Mouse (Mus musculus) macrophage (primary cell): ENCODE results near the gene Slc19a1. TPM values are rescaled to one million over a fixed set of nuclear protein-coding genes. Genes with fewer than 3 reads are reported as not detected.

Source experiments
- H3K27ac ChIP-seq: fragments of 350-480 bp; formaldehyde crosslinking; 2 replicates; pipeline ENCODE4 v1.9.0; 2021
- H3K36me3 ChIP-seq: fragments of 350-480 bp; formaldehyde crosslinking; 2 replicates; pipeline ENCODE4 v1.9.0; 2021; ENCODE audit errors: inconsistent target
- H3K4me3 ChIP-seq: fragments of 350-480 bp; formaldehyde crosslinking; 2 replicates; pipeline ENCODE4 v1.9.0; 2021; ENCODE audit errors: inconsistent target
- H3K79me2 ChIP-seq: fragments of 350-480 bp; formaldehyde crosslinking; 2 replicates; pipeline ENCODE4 v1.9.0; 2021; ENCODE audit errors: inconsistent target
- WGBS: methylation state at CpG from one replicate; pipeline ENCODE4 v1.1.7; 2026; ENCODE audit warnings: inconsistent platforms; ENCODE audit not compliant: missing documents; 5-methylcytosine and 5-hydroxymethylcytosine counted together
- polyA plus RNA-seq: library from polyadenylated mRNA; stranded (reverse); fragments of 250-400 nt; gene quantifications from 3 replicates; pipeline ENCODE4 v1.2.4, GENCODE M21; 2018; ENCODE audit warnings: inconsistent platforms

Slc19a1 gene
- polyA plus RNA-seq, 1 experiment from 2014 or later, result 4.5 TPM

DNA sequence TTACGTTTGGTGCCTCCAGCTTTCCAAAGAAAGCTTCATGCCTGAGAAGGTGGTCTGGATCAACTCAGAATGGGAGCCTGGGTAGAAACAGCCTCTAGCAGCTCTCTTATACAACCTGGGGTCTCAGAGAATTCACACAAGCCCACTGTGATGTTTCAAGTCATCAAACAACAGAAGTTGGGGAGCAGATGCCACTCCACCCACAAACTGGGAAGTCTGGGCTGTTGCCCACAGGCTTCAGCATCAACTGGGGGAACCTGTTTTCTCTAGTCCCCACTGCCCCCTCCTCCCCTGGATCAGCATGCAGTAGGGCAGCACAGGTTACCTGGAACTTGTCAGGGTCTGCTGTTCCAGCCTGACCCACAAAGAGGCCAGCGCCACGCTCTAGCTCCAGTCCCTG is 63.6 kb downstream of the Slc19a1 start:
- Histone ChIP-seq H3K27ac (no peak overlapping the region), H3K36me3 (no peaks in the 10 kb centered on the region), H3K4me3 (no peak overlapping the region), H3K79me2 (no peaks in the 10 kb centered on the region)
- WGBS, result 93% methylated on average over 3 of the region's 3 CpGs

DNA sequence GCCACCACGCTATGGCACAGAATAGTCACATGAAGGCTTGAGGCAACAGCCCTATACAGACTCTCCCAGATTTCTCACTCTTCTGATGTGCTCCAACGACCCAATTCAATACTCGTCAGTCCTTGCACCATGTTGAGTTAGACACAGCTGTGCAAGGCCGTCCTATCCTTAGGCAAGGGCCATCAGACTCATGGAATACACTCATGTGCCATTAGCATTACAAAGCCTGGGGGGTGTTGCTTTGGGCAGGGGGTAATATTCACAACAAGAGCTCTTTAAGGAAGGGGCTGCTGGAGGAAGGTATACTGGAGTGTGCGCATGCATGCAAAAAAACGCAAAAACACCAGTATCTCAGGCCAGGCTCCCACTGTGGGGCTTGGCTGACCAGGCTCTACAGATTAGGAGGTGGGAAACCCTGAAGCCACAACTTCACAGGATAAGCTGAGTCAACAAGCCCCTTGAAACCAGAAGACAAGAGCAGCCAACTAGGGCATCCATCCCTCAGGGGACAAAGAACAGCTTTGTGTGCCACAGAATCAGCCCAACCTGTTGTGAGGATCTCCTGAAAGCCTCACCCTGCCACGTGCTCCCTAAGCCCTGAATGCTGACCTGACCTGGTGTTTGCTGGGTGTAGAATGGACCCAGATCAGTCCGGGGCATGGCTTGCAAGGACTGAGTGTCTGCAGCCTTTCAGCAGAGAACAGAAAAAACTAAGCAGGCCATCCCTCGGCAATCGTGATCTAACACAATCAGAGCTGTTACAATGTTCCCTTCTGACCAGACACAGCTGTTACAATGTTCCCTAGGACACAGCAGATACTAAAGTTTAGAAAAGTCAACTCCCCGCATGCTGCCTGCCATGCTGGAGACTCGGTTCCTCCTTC is 65.2 kb downstream of the Slc19a1 start:
- H3K27ac ChIP-seq, result no peak overlapping the region
- WGBS, result 90% methylated on average over 12 of the region's 12 CpGs
- no peaks in the 10 kb centered on the region for H3K79me2 ChIP-seq
- H3K4me3 ChIP-seq, result no peak overlapping the region
- no peaks in the 10 kb centered on the region for H3K36me3 ChIP-seq

DNA sequence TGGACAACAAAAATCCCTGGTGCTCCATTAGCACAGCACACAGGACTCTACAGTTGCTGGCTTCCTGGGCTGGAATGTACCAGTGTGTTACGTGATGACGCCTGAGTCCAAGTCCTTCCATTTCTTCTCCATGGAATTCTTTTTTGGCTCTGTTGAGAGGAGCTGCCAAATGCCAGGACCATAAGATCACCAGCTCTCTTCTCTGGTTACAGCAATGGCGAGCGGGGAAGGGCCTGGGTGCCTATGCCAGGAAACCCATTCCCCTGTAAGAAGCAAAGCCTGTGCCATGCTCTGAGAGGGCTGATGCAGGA is 65.8 kb downstream of the Slc19a1 start:
- Histone ChIP-seq H3K27ac (no peak overlapping the region), H3K4me3 (no peak overlapping the region), H3K79me2 (no peaks in the 10 kb centered on the region), H3K36me3 (no peaks in the 10 kb centered on the region)
- WGBS, result 89% methylated on average over 4 of the region's 4 CpGs

DNA sequence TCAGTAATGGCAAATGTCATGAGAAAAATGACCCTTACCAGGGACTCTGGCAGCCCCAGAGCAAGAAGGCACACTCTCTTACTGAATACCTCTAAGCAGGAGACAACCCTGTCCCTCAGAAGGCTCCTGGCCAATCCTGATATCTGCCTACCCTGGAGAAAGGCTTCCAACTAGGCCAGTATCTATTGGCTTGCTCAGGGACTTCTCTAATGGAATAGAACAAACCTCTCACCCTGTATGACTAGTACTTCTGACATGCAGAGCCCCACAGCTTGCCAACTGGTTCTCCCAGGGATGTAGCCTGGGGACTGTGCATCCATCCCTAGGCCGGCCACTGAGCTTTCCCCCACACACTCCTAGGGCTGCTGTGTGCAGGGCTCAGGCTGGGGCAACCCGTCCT is 66.6 kb downstream of the Slc19a1 start:
- no peak overlapping the region for H3K27ac ChIP-seq
- WGBS, result 100% methylated on average over 2 of the region's 2 CpGs
- H3K36me3 ChIP-seq, result no peaks in the 10 kb centered on the region
- H3K79me2 ChIP-seq, result no peaks in the 10 kb centered on the region
- H3K4me3 ChIP-seq, result no peak overlapping the region

DNA sequence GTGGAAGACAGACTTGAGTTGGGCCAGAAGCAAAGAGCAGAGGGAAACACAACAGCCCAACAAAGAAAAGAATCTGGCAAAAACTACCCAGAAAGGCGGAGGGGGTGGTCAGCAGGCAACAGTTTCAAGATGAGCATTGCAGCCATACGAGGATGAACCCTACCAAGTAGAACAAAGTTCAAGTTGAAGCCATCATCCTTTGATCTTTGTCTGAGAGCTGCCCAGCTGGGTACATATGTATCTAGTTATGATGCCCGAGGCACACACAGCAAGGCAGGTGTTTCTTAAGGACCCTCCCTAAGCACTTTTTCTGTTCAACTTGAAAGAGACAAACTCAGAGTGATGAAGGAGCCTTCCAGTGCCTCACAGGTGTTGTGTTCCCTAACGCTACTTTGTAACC is 67.7 kb downstream of the Slc19a1 start:
- Histone ChIP-seq H3K27ac (no peak overlapping the region), H3K79me2 (no peaks in the 10 kb centered on the region), H3K36me3 (no peaks in the 10 kb centered on the region), H3K4me3 (no peak overlapping the region)
- 97% methylated on average over 4 of the region's 4 CpGs for WGBS

DNA sequence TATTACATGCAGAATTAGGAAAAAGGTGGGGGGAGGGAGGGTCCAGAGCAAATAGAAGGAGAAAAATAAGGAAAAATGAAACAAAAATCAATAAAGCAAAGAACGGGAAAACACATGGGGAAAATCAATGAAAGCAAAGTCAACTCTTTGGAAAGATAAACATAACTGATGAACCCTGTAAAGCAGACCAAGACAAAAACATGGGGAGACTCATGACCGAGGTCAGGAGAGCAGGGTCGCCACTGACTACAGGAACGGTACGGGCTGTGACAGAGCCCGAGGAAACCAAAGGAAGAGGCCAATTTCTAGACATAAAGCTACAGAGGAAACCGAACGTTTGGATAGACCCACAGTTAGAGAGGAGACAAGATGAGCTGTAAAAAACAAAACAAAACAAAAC is 71.6 kb downstream of the Slc19a1 start:
- no peaks in the 10 kb centered on the region for H3K36me3 ChIP-seq
- H3K79me2 ChIP-seq, result no peaks in the 10 kb centered on the region
- 26% methylated on average over 6 of the region's 8 CpGs for WGBS
- no peak overlapping the region for H3K27ac ChIP-seq
- no peak overlapping the region for H3K4me3 ChIP-seq

DNA sequence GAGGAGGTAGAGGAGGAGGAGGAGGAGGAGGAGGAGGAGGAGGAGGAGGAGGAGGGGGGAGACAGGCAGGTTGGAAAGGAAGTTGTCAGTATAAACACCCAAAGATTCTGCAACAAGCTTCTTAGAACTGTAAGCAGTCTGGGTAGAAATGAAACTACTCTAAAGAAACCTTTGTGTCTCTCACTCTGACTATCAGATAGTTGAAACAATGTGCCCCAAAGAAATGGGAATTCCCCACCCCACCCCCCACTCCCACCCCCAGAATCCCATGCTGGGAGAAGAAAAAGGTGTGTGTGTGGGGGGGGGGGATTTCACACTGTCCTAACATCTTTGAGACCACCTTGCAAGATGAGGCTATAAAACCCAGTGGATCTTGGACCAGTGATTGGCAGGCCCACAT is 72.3 kb downstream of the Slc19a1 start:
- no peak overlapping the region for H3K27ac ChIP-seq

DNA sequence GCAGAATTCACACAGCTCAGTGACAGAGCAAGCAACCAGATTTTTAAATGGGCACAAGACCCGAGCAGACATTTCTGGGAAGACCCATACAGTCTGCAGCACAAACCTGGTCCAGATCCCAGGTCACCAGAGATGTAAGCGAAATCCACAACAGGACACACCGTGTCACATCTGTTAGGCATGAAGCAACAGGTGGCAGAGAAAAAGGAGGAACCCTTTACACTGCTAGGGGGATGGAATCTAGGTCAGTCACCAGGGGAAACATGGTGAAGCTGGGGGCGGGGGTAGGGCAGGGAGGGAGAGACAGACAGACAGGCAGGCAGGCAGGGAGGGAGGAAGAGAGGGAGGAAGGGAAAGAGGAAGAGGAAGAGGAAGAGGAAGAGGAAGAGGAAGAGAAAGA is 76.1 kb downstream of the Slc19a1 start:
- WGBS, result 76% methylated on average over 3 of the region's 4 CpGs
- Histone ChIP-seq H3K36me3 (no peaks in the 10 kb centered on the region), H3K4me3 (no peak overlapping the region), H3K27ac (no peak overlapping the region), H3K79me2 (no peaks in the 10 kb centered on the region)

More for the DNA sequence above, 72.3 kb downstream of the Slc19a1 start:
- Histone ChIP-seq H3K79me2 (no peaks in the 10 kb centered on the region), H3K4me3 (no peak overlapping the region), H3K36me3 (no peaks in the 10 kb centered on the region)

DNA sequence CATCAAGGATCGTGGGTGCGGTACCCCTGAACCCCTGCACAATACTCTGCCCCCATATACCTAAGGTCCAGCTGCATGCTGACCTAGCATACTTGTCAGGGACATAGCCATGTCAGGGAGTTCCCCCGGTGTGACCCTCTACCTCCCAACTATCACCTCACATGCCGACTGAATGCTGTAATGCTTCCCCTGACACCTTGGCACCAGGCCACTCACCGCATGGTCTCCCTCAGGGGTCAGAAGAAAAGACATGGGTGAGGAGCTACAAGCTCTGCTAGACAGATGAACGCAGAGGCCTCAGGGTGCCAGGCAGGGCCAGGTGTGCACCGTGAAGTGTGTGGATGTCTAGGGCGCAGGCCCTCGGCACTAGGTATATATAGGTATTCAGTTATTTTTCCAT is 78.0 kb downstream of the Slc19a1 start:
- Histone ChIP-seq H3K27ac (no peak overlapping the region), H3K36me3 (no peaks in the 10 kb centered on the region), H3K4me3 (no peak overlapping the region), H3K79me2 (no peaks in the 10 kb centered on the region)
- 83% methylated on average over 9 of the region's 9 CpGs for WGBS

Other genes starting within 250 kb of the Slc19a1 start
- 0.78 to 1.6 TPM in 2 of 3 replicates, not detected in the other for gene Pcbp3, start 70.4 kb upstream of the Slc19a1 start, polyA plus RNA-seq
- 1.1 to 15.2 TPM (median 3.7 TPM) in 3 replicates for gene Col18a1, start 134.3 kb downstream of the Slc19a1 start, polyA plus RNA-seq
- gene Pofut2, start 227.0 kb downstream of the Slc19a1 start, polyA plus RNA-seq, result 44.9 to 65.4 TPM (median 49.4 TPM) in 3 replicates